Mouse (Mus musculus) left cerebral cortex, postnatal 25 days (tissue): Measurements from ENCODE around the gene Zfp13. TPM values are rescaled to one million over a fixed set of nuclear protein-coding genes. Genes with fewer than 3 reads are reported as not detected.

Experiments
- DNase-seq, 2 experiments: peaks; one replicate each; pipeline ENCODE4 v3.0.0; 2022; ENCODE audit warnings: low spot score in 2 of 2, mixed read lengths in 1 of 2
- intact Hi-C: fragments of 180-260 bp; cut with DNase I; formaldehyde crosslinking; loops from one replicate; pipeline ENCODE4 v1.15.1; 2025
- total RNA-seq, 2 experiments: library from RNA; stranded (reverse); gene quantifications; 2 replicates each; pipeline ENCODE4 v1.2.3; 2021

Gene Zfp13
- total RNA-seq: 10 to 100 TPM; 23.7 to 25.3 TPM

GRCm38 (mm10) chr17:23598582-23599552 lies at the start of gene Zfp13:
Gene Zfp13 (minus strand): TSS chr17:23599487.
- intact Hi-C loops: loop anchor here (5.0 kb wide), 1 partner anchor 37 kb away; the partner anchor contains the start of gene Zfp213
- peak; percentile 68 to 84 for DNase-seq

DNA sequence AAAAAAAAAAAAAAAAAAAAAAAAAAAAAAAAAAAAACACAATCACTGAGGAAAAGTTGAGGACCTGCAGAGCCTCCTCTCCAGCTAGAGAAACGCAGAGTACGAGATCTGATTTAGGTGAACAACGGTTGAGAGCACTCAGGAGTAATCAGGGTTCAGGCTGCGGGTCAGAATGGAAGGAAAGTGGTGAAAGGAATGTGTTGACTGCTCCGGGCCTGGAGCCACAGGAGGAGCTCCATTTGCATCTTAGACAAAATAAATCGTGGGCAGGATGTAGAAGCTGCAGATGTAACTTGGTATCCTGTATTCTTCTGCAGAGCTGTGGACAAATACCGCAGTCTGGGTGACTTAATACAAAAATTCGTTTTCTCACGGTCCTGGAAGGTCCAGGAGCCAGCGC lies 46.6 kb upstream of the Zfp13 start:
- intact Hi-C loops: no loop called here
- no peak for DNase-seq

DNA sequence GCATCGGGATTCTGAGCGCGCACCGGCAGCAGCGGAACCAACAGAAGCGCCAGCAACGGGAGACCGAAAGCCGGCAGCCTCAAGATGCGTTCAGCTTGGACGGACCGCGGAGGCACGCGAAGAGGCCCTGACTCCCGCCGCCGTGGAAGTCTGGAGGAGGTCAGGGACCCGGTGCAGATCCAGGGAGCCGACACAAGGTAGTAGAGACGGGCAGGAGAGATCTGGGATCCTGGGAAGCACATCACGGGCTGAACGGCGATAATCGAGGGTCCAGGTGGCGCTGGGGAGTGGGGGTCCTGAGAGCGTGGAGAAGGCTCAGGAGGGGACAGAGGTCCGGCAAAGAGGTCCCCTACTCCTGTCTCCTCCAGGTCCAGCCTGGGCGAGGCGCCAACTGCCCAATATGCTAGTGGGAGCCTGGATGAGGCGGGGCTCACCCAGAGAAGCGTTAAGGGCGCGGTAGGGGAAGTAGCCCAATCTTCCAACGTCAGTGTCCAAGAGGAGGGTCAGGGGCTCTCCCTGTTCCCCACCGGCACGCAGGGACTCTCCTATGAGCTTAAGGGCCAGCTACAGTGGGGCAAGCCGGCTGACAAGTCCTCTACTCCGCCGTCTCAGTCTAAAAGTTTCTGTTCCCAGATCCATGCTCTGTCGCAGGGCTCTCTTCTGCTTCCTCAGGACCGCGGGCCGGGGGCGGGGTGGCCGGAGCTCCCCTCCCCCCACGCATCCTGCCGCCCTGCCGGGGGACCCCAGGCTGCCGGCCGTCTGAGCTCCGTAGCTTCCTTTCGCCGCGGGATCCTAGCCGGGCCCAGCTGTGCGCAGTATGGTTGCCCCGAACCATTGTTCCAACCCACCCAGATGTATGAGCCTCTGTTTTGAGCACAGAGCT lies 45.6 kb upstream of the Zfp13 start, which contains the start of gene Mmp25:
Gene Mmp25, minus strand, starts transcription at position 665 of the 883 bp plus-strand sequence.
- no peak for DNase-seq
- intact Hi-C loops: no loop called here

DNA sequence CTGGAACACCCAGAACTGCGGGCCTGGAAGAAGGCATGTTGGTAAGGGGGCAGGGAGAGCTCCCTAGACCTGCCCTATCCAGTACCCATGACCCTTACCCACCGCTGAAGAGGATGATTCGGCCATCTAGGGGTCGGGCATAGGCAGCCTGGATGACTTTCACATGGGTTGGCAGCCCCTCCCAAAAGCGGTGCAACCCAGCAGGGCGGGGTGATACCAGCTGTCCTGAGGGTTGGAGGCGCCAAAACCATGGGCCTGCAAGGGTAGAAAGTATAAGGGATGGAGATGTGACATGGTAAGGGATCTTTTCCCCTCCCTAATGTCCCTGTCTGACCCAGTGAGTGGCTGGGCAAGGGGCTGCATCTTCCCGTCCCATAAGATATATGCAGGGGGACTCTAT lies 32.0 kb upstream of the Zfp13 start:
- intact Hi-C loops: loop anchor here (5.0 kb wide), 1 partner anchor 59 kb away; no protein-coding TSS in a partner anchor
- DNase-seq: no peak

- peak; percentile 80 to 93 for DNase-seq
- intact Hi-C loops: loop anchor here (5.0 kb wide), 1 partner anchor 58 kb away; no protein-coding TSS in a partner anchor
Observed at GRCm38 (mm10) chr17:23630195-23631020, 31.1 kb upstream of the Zfp13 start.

- intact Hi-C loops: no loop called here
- DNase-seq: no peak
Observed at GRCm38 (mm10) chr17:23627813-23628212, 28.5 kb upstream of the Zfp13 start.

- no peak for DNase-seq
- intact Hi-C loops: no loop called here
Observed at GRCm38 (mm10) chr17:23620351-23620750, 21.1 kb upstream of the Zfp13 start.

- intact Hi-C loops: no loop called here
- DNase-seq: no peak
Observed at GRCm38 (mm10) chr17:23617087-23617486, 17.8 kb upstream of the Zfp13 start.

DNA sequence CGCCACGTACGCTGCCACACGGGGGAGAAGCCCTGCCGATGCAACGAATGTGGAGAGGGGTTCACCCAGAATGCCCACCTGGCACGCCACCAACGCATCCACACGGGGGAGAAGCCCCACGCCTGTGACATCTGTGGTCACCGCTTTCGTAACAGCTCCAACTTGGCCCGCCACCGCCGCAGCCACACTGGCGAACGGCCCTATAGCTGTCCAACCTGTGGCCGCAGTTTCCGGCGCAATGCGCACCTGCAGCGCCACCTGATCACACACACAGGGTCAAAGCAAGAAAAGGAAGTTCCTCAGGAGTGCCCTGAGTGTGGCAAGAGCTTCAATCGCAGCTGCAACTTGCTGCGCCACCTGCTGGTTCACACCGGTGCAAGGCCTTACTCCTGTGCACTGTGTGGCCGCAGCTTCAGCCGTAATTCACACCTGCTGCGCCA lies 11.1 kb upstream of the Zfp13 start:
- peak; percentile 24 to 38 for DNase-seq
- intact Hi-C loops: loop anchor here (2.0 kb wide), 1 partner anchor 40 kb away; no protein-coding TSS in a partner anchor

GRCm38 (mm10) chr17:23609612-23610011 lies 10.3 kb upstream of the Zfp13 start:
- DNase-seq: no peak
- intact Hi-C loops: loop anchor here (2.0 kb wide), 1 partner anchor 39 kb away; no protein-coding TSS in a partner anchor

DNA sequence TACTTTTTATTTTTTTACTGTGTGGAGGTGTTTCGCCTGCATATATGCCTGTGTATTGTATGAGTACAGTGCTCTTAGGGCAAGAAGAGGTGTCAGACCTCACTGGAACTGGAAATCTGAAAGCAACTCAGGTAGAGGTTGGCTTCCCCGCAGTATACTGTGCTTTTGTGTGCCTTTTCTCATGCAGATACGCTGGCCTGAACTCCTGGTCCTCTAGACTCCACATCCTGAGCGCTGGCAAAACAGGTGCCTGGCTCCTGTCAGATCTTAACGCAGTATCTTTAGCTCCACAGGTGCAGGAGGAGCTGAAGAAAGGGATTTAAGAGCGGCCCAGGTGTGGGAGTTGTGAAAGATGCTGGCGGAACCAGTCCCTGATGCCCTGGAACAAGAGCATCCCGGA lies 5.9 kb upstream of the Zfp13 start:
- no peak for DNase-seq
- intact Hi-C loops: no loop called here

DNA sequence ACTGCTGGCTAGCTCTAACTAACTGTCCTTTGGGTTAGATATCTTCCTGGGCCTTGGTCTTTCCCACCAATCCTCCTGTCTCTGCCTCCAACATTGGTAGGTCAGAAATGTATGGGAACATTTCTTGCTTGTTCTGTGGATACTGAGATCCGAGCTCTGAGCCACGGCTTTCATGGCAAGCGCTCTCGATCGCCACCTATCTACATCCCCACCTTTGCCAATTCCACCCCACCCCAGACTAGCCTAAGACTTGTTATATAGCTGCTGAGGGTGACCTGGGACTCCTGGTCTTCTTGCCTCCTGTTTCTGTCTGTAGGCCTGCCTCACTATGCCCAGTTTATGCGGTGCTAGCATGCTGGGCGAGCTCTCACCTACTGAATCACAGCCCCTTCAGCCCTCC lies 5.1 kb upstream of the Zfp13 start:
- intact Hi-C loops: no loop called here
- no peak for DNase-seq

DNA sequence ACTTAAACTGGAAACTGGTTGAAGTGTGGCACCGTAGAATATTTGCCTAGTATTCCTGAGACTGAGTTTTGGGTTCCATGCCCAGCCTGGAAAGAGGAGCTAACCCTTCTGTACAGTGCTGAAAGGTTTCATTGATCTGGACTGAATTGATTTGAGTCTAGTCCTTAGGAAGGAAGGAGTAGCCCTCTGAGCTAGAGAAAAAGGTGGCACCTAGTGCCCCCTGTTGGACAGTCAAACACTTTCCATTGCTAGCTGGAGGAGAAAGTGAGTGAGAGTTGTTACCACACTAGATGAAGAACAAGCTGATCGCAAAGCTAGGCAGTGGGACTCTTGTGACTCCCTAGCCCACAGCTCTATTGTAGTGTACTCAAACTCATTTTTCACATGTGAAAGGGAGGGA lies 4.3 kb upstream of the Zfp13 start:
- intact Hi-C loops: loop anchor here (2.0 kb wide), 1 partner anchor 33 kb away; no protein-coding TSS in a partner anchor
- DNase-seq: no peak

GRCm38 (mm10) chr17:23603077-23603476 lies 3.8 kb upstream of the Zfp13 start:
- intact Hi-C loops: loop anchor here (2.0 kb wide), 1 partner anchor 32 kb away; no protein-coding TSS in a partner anchor

GRCm38 (mm10) chr17:23601836-23602585 lies 2.7 kb upstream of the Zfp13 start:
- no peak for DNase-seq
- intact Hi-C loops: loop anchor here (2.0 kb wide), 1 partner anchor 31 kb away; no protein-coding TSS in a partner anchor

More at GRCm38 (mm10) chr17:23603077-23603476, 3.8 kb upstream of the Zfp13 start:
- DNase-seq: no peak

DNA sequence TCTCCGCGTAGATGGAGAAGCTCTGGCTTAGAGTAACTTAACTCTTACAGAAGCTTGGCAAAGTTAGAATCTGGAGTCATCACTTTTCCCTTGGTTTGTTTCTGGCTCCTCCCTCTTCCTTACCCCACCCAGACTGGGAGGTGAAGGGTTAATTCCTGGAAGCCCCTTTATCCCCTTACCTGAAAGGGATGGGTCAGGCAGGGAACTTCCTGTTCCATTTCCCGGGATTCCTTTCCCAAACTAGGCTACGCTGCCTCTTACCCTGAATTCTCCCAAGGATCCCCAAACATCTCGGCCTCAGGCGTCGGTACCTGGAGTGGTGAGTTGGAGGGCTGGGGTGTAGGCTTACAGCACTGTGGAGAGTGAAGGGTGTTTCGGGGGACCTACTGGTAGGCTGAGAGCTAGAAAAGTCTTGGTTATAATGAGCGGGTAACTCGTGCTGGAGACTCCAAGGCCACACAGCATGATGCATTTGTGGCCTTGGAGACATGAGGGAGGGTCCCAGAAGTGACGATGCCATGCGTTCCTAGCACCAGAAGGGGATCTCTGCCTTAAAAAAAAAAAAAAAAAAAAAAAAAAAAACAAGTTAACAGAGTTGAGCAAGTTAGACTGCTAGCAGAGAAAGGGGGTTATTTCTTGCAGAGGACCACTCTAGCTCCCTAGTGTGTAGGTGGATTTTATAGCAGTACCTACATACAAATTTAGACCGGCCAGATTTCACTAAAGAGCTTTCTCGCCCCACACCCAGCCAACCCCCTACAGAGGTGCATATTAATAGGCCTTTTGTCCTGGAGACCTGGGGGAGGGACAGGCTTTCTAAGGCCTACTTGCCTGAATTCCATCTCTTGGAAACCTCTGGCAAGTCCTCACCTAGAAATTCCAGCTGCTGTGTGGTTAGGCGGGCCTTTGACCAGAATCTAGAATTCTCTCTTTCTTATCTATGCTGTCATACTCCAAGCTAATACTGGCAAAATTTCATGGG lies 1.6 kb upstream of the Zfp13 start, which contains the start of gene Zscan10:
Gene Zscan10, plus strand, starts transcription at position 216 of the 982 bp plus-strand sequence.
- intact Hi-C loops: no loop called here
- no peak for DNase-seq

- intact Hi-C loops: loop anchor here (5.0 kb wide), 1 partner anchor 37 kb away; the partner anchor contains the start of gene Zfp213
- no peak for DNase-seq
Observed at GRCm38 (mm10) chr17:23599605-23600063, 347 bp upstream of the Zfp13 start.
